Mouse (Mus musculus) hindbrain, embryonic 14.5 days (tissue): Measurements from ENCODE around the gene Smarcd3. TPM values are rescaled to one million over a fixed set of nuclear protein-coding genes. Genes with fewer than 3 reads are reported as not detected.
A peak's percentile ranks its signal among the peaks of the same experiment; 100 is the strongest.

Experiments
- ATAC-seq: fragments of 200-750 bp; cut with Nextera tagmentation; 2 replicates; pipeline ENCODE4 v1.8.0; 2017; ENCODE audit warnings: moderate number of reproducible peaks, mild to moderate bottlenecking, moderate TSS enrichment, moderate library complexity; ENCODE audit not compliant: low FRiP score
- DNase-seq: peaks from one replicate; pipeline ENCODE4 v3.0.0-alpha.2; 2015; ENCODE audit warnings: low spot score
- H3K27ac ChIP-seq: fragments of 300-500 bp; sonication (generic); 2 replicates; pipeline ENCODE4 v1.5.1; 2014; ENCODE audit warnings: mild to moderate bottlenecking, moderate library complexity
- H3K27me3 ChIP-seq: fragments of 300-500 bp; sonication (generic); 2 replicates; pipeline ENCODE4 v1.6.1; 2014; ENCODE audit warnings: mild to moderate bottlenecking, low read length, mixed read lengths; ENCODE audit not compliant: control insufficient read depth, insufficient read depth
- H3K36me3 ChIP-seq: fragments of 300-500 bp; sonication (generic); replicated peaks from 2 replicates; pipeline ENCODE4 v1.6.1; 2014; ENCODE audit not compliant: control insufficient read depth, insufficient read depth
- H3K4me1 ChIP-seq: fragments of 300-500 bp; sonication (generic); replicated peaks from 2 replicates; pipeline ENCODE4 v1.6.1; 2014; ENCODE audit warnings: antibody characterized with exemption, low read length, mixed read lengths; ENCODE audit not compliant: control insufficient read depth, insufficient read depth
- H3K4me2 ChIP-seq: fragments of 300-500 bp; sonication (generic); replicated peaks from 2 replicates; pipeline ENCODE4 v1.6.1; 2014; ENCODE audit warnings: mild to moderate bottlenecking, moderate library complexity
- H3K4me3 ChIP-seq: fragments of 300-500 bp; sonication (generic); replicated peaks from 2 replicates; pipeline ENCODE4 v1.5.1; 2014; ENCODE audit warnings: mild to moderate bottlenecking, low read length
- H3K9ac ChIP-seq: fragments of 300-500 bp; sonication (generic); 2 replicates; pipeline ENCODE4 v1.6.1; 2014
- H3K9me3 ChIP-seq: fragments of 300-500 bp; sonication (generic); 2 replicates; pipeline ENCODE4 v1.6.1; 2016; ENCODE audit warnings: low read length; ENCODE audit not compliant: control insufficient read depth
- WGBS: fragments of 180-500 bp; shearing (Covaris S2); extraction: QIAGEN DNeasy Blood & Tissue Kit; methylation state at CpG from one replicate; pipeline ENCODE4 v1.1.7; 2014; 5-methylcytosine and 5-hydroxymethylcytosine counted together
- polyA plus RNA-seq: library from polyadenylated mRNA; unstranded; fragments of >200 nt; fragmentation: Nextera tagmentation; extraction: Ambion mirVana; gene quantifications from 2 replicates; pipeline ENCODE4 v1.2.1, GENCODE M21; 2014

Smarcd3 gene
- polyA plus RNA-seq, 1 experiment from 2014 or later, result 149 TPM

GRCm38 (mm10) chr5:24609388-24609787 lies 14.8 kb downstream of the Smarcd3 start:
- ATAC-seq, result no peak
- WGBS, result 57% methylated on average over 5 of the region's 5 CpGs

GRCm38 (mm10) chr5:24605980-24606665 lies 18.1 kb downstream of the Smarcd3 start:
- Histone ChIP-seq H3K9me3 (no peaks in the 10 kb centered on the region), H3K36me3 (no peaks in the 10 kb centered on the region), H3K9ac (peak overlapping the region; percentile 75), H3K4me1 (peaks cover 49% of the 10 kb centered on the region), H3K4me3 (peak overlapping the region; percentile 52), H3K27ac (peak overlapping the region; percentile 97), H3K27me3 (no peaks in the 10 kb centered on the region), H3K4me2 (peak overlapping the region; percentile 95)
- DNase-seq (no peak), ATAC-seq (no peak)
- WGBS, result 12% methylated on average over 14 of the region's 14 CpGs

More at GRCm38 (mm10) chr5:24609388-24609787, 14.8 kb downstream of the Smarcd3 start:
- Histone ChIP-seq H3K9ac (no peak overlapping the region), H3K9me3 (no peaks in the 10 kb centered on the region), H3K4me3 (no peak overlapping the region), H3K4me2 (no peak overlapping the region), H3K27me3 (no peaks in the 10 kb centered on the region), H3K36me3 (no peaks in the 10 kb centered on the region), H3K4me1 (peaks cover 33% of the 10 kb centered on the region), H3K27ac (no peak overlapping the region)
- no peak for DNase-seq

- Histone ChIP-seq H3K4me2 (peak overlapping the region; percentile 95), H3K27me3 (no peaks in the 10 kb centered on the region), H3K36me3 (no peaks in the 10 kb centered on the region), H3K4me3 (peak overlapping the region; percentile 52), H3K9me3 (no peaks in the 10 kb centered on the region), H3K27ac (peak overlapping the region; percentile 97), H3K9ac (peak overlapping the region; percentile 75), H3K4me1 (peaks cover 55% of the 10 kb centered on the region)
- WGBS, result 4% methylated on average over 6 of the region's 6 CpGs
- ATAC-seq (no peak), DNase-seq (no peak)
Measured at GRCm38 (mm10) chr5:24605321-24605979, 18.8 kb downstream of the Smarcd3 start.

GRCm38 (mm10) chr5:24604656-24605100 lies 19.5 kb downstream of the Smarcd3 start:
- 0% methylated on average over 35 of the region's 46 CpGs for WGBS
- Histone ChIP-seq H3K27ac (peak overlapping the region; percentile 97), H3K36me3 (no peaks in the 10 kb centered on the region), H3K4me3 (peak overlapping the region; percentile 52), H3K9me3 (no peaks in the 10 kb centered on the region), H3K9ac (peak overlapping the region; percentile 75), H3K4me1 (peaks cover 60% of the 10 kb centered on the region), H3K4me2 (peak overlapping the region; percentile 95), H3K27me3 (no peaks in the 10 kb centered on the region)
- peak; percentile 76 for DNase-seq
- ATAC-seq, result peak; percentile 75

- WGBS, result 17% methylated on average over 12 of the region's 12 CpGs
- H3K36me3 ChIP-seq, result no peaks in the 10 kb centered on the region
- H3K9me3 ChIP-seq, result no peaks in the 10 kb centered on the region
- H3K9ac ChIP-seq, result peak overlapping the region; percentile 75
- peaks cover 64% of the 10 kb centered on the region for H3K4me1 ChIP-seq
- H3K27me3 ChIP-seq, result no peaks in the 10 kb centered on the region
- H3K4me3 ChIP-seq, result peak overlapping the region; percentile 52
- no peak for DNase-seq
- no peak for ATAC-seq
- H3K27ac ChIP-seq, result peak overlapping the region; percentile 97
- H3K4me2 ChIP-seq, result peak overlapping the region; percentile 95
Measured at GRCm38 (mm10) chr5:24604080-24604655, 20.0 kb downstream of the Smarcd3 start.

- no peaks in the 10 kb centered on the region for H3K27me3 ChIP-seq
- WGBS, result 61% methylated on average over 8 of the region's 8 CpGs
- no peaks in the 10 kb centered on the region for H3K9me3 ChIP-seq
- peak overlapping the region; percentile 87 for H3K9ac ChIP-seq
- H3K4me3 ChIP-seq, result peak overlapping the region; percentile 54
- no peaks in the 10 kb centered on the region for H3K36me3 ChIP-seq
- peak overlapping the region; percentile 95 for H3K4me2 ChIP-seq
- no peak for DNase-seq
- ATAC-seq, result no peak
- H3K27ac ChIP-seq, result peak overlapping the region; percentile 97
- H3K4me1 ChIP-seq, result peaks cover 71% of the 10 kb centered on the region
Measured at GRCm38 (mm10) chr5:24603431-24604010, 20.7 kb downstream of the Smarcd3 start.

GRCm38 (mm10) chr5:24602751-24603343 lies 21.4 kb downstream of the Smarcd3 start:
- DNase-seq (peak; percentile 67), ATAC-seq (peak; percentile 13; the same call in 1 of the 2 replicates)
- H3K9ac ChIP-seq, result peak overlapping the region; percentile 87
- no peaks in the 10 kb centered on the region for H3K9me3 ChIP-seq
- peak overlapping the region; percentile 95 for H3K4me2 ChIP-seq
- peak overlapping the region; percentile 54 for H3K4me3 ChIP-seq
- no peaks in the 10 kb centered on the region for H3K27me3 ChIP-seq
- H3K4me1 ChIP-seq, result peaks cover 78% of the 10 kb centered on the region
- H3K36me3 ChIP-seq, result no peaks in the 10 kb centered on the region
- peak overlapping the region; percentile 97 for H3K27ac ChIP-seq
- WGBS, result under 1% methylated on average over 16 of the region's 16 CpGs

GRCm38 (mm10) chr5:24601911-24602750 lies 22.1 kb downstream of the Smarcd3 start:
- DNase-seq (peak; percentile 75), ATAC-seq (peak; percentile 19)
- Histone ChIP-seq H3K4me2 (peak overlapping the region; percentile 95), H3K9me3 (no peaks in the 10 kb centered on the region), H3K27me3 (no peaks in the 10 kb centered on the region), H3K9ac (peak overlapping the region; percentile 87), H3K27ac (peak overlapping the region; percentile 97), H3K4me1 (peaks cover 82% of the 10 kb centered on the region), H3K4me3 (peak overlapping the region; percentile 54), H3K36me3 (no peaks in the 10 kb centered on the region)
- under 1% methylated on average over 68 of the region's 73 CpGs for WGBS
